Mouse (Mus musculus) G1E (cell line): ENCODE measurements at regions not wholly inside any gene's neighbourhood (a gene's known extent, or its start where the extent isn't known, plus 50 kb on each side); places are given as distances from the start of the nearest gene placed in this dataset.

Experiments
- ATAC-seq: 2 replicates; pipeline ENCODE4 v1.8.0; 2016; ENCODE audit warnings: mild to moderate bottlenecking; ENCODE audit not compliant: insufficient number of reproducible peaks, poor library complexity, low FRiP score, severe bottlenecking; ENCODE audit errors: extremely low read depth
- DNase-seq: peaks from one replicate; pipeline ENCODE4 v3.0.0; 2012; ENCODE audit warnings: low spot score
- H3K27me3 ChIP-seq: 2 replicates; pipeline ENCODE4 v1.6.1; 2012; ENCODE audit warnings: mild to moderate bottlenecking, low read length, inconsistent platforms; ENCODE audit not compliant: insufficient read depth
- H3K36me3 ChIP-seq: replicated peaks from 2 replicates; pipeline ENCODE3; 2012; ENCODE audit warnings: mild to moderate bottlenecking, inconsistent platforms
- H3K4me1 ChIP-seq: 2 replicates; pipeline ENCODE4 v1.6.1; 2012; ENCODE audit warnings: low read depth, low read length, inconsistent platforms, mixed read lengths; ENCODE audit not compliant: insufficient read depth
- H3K4me3 ChIP-seq: 2 replicates; pipeline ENCODE4 v1.5.1; 2012; ENCODE audit warnings: low read depth, mild to moderate bottlenecking, inconsistent platforms, low read length, moderate library complexity, mixed read lengths
- H3K9me3 ChIP-seq: replicated peaks from 2 replicates; pipeline ENCODE4 v1.6.1; 2012; ENCODE audit warnings: inconsistent platforms
- CTCF ChIP-seq: IDR thresholded peaks from 2 replicates; pipeline ENCODE4 v1.5.1; 2012; ENCODE audit warnings: low read depth, low read length, inconsistent platforms, mixed read lengths
- GATA1 ChIP-seq: IDR thresholded peaks from 2 replicates; pipeline ENCODE4 v1.6.1; 2012; ENCODE audit warnings: borderline replicate concordance, low read length, inconsistent platforms, mixed read lengths
- GATA2 ChIP-seq: IDR thresholded peaks from 2 replicates; pipeline ENCODE4 v1.6.1; 2012; ENCODE audit warnings: low read depth, low read length, inconsistent platforms, borderline replicate concordance
- POLR2AphosphoS5 ChIP-seq: IDR thresholded peaks from 2 replicates; pipeline ENCODE4 v1.6.1; 2012; ENCODE audit warnings: low read depth, low read length, inconsistent platforms; ENCODE audit not compliant: insufficient replicate concordance
- TAL1 ChIP-seq: conservative IDR thresholded peaks from 2 replicates; pipeline ENCODE4 v1.6.1; 2012; ENCODE audit warnings: low read depth, low read length, inconsistent platforms, mixed read lengths

- ATAC-seq (no peak), DNase-seq (no peak)
- Histone ChIP-seq H3K36me3 (no peaks in the 10 kb centered on the region), H3K4me3 (no peak overlapping the region), H3K9me3 (no peaks in the 10 kb centered on the region), H3K27me3 (peaks cover 30% of the 10 kb centered on the region), H3K4me1 (no peaks in the 10 kb centered on the region)
- no peak for TF ChIP-seq CTCF
- no peak for TF ChIP-seq GATA1
- TF ChIP-seq TAL1 = no peak
- no peak for TF ChIP-seq GATA2
- TF ChIP-seq POLR2AphosphoS5 = no peak
These were observed 51.5 kb upstream of the Etv6 start for GRCm38 (mm10) chr6:133983804-133984514.

GRCm38 (mm10) chr6:133984666-133985355 lies 50.7 kb upstream of the Etv6 start:
- Histone ChIP-seq H3K9me3 (no peaks in the 10 kb centered on the region), H3K27me3 (peaks cover 30% of the 10 kb centered on the region), H3K4me3 (no peak overlapping the region), H3K4me1 (no peaks in the 10 kb centered on the region), H3K36me3 (no peaks in the 10 kb centered on the region)
- TF ChIP-seq GATA1 (no peak), TAL1 (no peak), CTCF (no peak), POLR2AphosphoS5 (no peak), GATA2 (no peak)
- ATAC-seq (no peak), DNase-seq (no peak)
